Mouse (Mus musculus): ENCODE data around the gene Prickle1. TPM values are rescaled to one million over a fixed set of nuclear protein-coding genes. Genes with fewer than 3 reads are reported as not detected.

Prickle1 gene
- polyA plus RNA-seq, 1 experiment from 2014 or later, result 30.3 TPM

DNA sequence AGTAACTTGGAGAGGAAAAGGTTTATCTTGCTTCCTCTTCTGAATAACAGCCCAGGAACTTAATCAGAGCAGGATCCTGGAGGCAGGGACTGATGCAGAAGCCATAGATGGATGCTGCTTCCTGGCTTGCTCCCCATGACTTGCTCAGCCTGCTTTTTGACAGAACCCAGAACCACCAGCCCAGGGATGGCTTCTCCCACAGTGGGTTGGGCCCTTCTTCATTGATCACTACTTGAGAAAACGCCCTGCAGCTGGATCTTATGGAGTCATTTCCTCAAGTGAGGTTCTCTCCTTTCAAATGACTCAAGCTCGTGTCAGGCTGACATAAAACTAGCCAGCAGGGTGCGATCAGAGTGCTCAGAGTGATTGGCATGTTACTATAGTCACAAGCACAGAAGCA lies 19.3 kb upstream of the Prickle1 start:
- ATAC-seq (ENCODE audit: extremely low read depth, insufficient number of reproducible peaks, low FRiP score, low TSS enrichment), result no peak
- no peak overlapping the region for H3K9ac ChIP-seq

GRCm38 (mm10) chr15:93613606-93614005 lies 17.9 kb upstream of the Prickle1 start:
- ATAC-seq (ENCODE audit: extremely low read depth, insufficient number of reproducible peaks, low FRiP score, low TSS enrichment), result no peak
- Histone ChIP-seq H3K9me3 (peaks cover 11% of the 10 kb centered on the region), H3K36me3 (no peaks in the 10 kb centered on the region), H3K27ac (replicated peaks) (no peak overlapping the region), H3K9ac (no peak overlapping the region), H3K4me2 (no peak overlapping the region), H3K4me1 (peaks cover 14% of the 10 kb centered on the region), H3K4me3 (no peak overlapping the region), H3K27me3 (replicated peaks) (no peaks in the 10 kb centered on the region)
- WGBS, result 63% methylated on average over 3 of the region's 3 CpGs

More for the DNA sequence above, 19.3 kb upstream of the Prickle1 start:
- Histone ChIP-seq H3K27me3 (replicated peaks) (no peaks in the 10 kb centered on the region), H3K9me3 (peaks cover 11% of the 10 kb centered on the region), H3K27ac (replicated peaks) (no peak overlapping the region), H3K4me2 (no peak overlapping the region), H3K4me1 (peaks cover 17% of the 10 kb centered on the region), H3K36me3 (no peaks in the 10 kb centered on the region), H3K4me3 (no peak overlapping the region)
- 79% methylated on average over 3 of the region's 3 CpGs for WGBS

- no peak overlapping the region for H3K4me2 ChIP-seq
- peaks cover 12% of the 10 kb centered on the region for H3K4me1 ChIP-seq
- no peak for ATAC-seq (ENCODE audit: extremely low read depth, insufficient number of reproducible peaks, low FRiP score, low TSS enrichment)
- no peaks in the 10 kb centered on the region for H3K27me3 ChIP-seq (replicated peaks)
- peaks cover 11% of the 10 kb centered on the region for H3K9me3 ChIP-seq
- no peak overlapping the region for H3K4me3 ChIP-seq
- no peaks in the 10 kb centered on the region for H3K36me3 ChIP-seq
- 87% methylated on average over 16 of the region's 16 CpGs for WGBS
- H3K27ac ChIP-seq (replicated peaks), result no peak overlapping the region
- no peak overlapping the region for H3K9ac ChIP-seq
Measured at GRCm38 (mm10) chr15:93611536-93612300, 16.0 kb upstream of the Prickle1 start.

GRCm38 (mm10) chr15:93610721-93611201 lies 15.1 kb upstream of the Prickle1 start:
- H3K9ac ChIP-seq, result peak overlapping the region; percentile 68
- WGBS, result 39% methylated on average over 19 of the region's 19 CpGs

DNA sequence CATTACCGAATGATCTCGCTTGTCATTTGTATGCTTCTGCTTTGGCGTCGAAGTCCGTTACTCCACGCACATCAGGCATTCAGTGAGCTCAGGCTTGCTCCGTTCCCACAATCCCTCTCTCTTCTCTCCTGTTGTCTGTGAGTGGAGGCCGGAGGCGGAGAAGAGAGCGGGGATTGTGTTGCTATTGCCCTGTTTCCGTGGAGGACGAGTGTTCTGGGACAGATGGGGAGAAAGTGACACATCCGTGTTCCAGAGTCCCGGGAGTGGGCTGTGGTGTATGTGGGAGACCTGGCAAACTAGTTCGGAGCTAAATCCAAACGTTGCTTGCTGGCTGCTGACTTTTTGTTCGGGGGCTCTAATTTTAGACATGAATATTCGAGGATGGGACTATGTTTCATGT lies 14.6 kb upstream of the Prickle1 start:
- H3K27me3 ChIP-seq (replicated peaks), result no peaks in the 10 kb centered on the region
- no peaks in the 10 kb centered on the region for H3K36me3 ChIP-seq
- H3K9me3 ChIP-seq, result peaks cover 5% of the 10 kb centered on the region
- 0 out of 2 replicates have a peak overlapping the region, but pooled peaks have one; percentile 46 for H3K4me2 ChIP-seq
- WGBS, result 82% methylated on average over 18 of the region's 18 CpGs
- ATAC-seq (ENCODE audit: extremely low read depth, insufficient number of reproducible peaks, low FRiP score, low TSS enrichment), result no peak
- H3K9ac ChIP-seq, result peak overlapping the region; percentile 68; the same call in 1 of the 2 replicates
- peak overlapping the region; percentile 50; the same call in 1 of the 2 replicates for H3K27ac ChIP-seq (replicated peaks)
- peaks cover 12% of the 10 kb centered on the region for H3K4me1 ChIP-seq
- H3K4me3 ChIP-seq, result no peak overlapping the region

More at GRCm38 (mm10) chr15:93610721-93611201, 15.1 kb upstream of the Prickle1 start:
- H3K9me3 ChIP-seq, result peaks cover 10% of the 10 kb centered on the region
- H3K27ac ChIP-seq (replicated peaks), result peak overlapping the region; percentile 50; the same call in 1 of the 2 replicates
- peak overlapping the region; percentile 46 for H3K4me2 ChIP-seq
- H3K4me1 ChIP-seq, result peaks cover 12% of the 10 kb centered on the region
- no peak for ATAC-seq (ENCODE audit: extremely low read depth, insufficient number of reproducible peaks, low FRiP score, low TSS enrichment)
- H3K27me3 ChIP-seq (replicated peaks), result no peaks in the 10 kb centered on the region
- H3K36me3 ChIP-seq, result no peaks in the 10 kb centered on the region
- H3K4me3 ChIP-seq, result 0 out of 2 replicates have a peak overlapping the region, but pooled peaks have one; percentile 5

- no peak overlapping the region for H3K4me2 ChIP-seq
Measured at GRCm38 (mm10) chr15:93602850-93603249, 7.2 kb upstream of the Prickle1 start.

DNA sequence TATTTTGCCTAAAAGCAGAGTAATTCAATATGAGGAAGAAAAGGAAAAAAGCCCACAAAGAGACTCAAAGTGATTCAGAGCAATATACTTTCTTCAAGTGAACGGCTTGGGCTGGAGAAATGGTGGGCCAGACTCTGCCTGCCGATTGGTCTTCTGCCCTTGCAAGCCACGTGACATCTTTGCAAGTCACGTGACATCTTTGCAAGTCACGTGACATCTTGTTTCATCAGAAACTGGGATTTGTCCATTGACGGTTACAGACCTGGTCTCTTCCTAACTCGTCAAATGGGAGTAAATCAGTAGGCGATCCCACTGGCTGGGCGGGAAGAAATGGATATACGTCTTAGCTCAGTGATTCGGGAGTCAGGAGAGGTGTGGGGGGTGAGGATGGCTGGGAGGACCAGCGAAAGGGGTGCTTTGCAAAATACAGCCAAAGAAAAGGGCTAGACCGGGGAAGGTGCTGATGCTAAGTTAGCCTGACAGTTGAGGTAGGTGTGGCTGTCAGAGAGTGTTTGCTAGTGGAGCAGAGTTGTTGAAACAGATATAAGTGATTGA lies 5.8 kb upstream of the Prickle1 start:
- Histone ChIP-seq H3K9me3 (no peaks in the 10 kb centered on the region), H3K4me2 (no peak overlapping the region), H3K27ac (replicated peaks) (no peak overlapping the region), H3K4me1 (peaks cover 6% of the 10 kb centered on the region), H3K27me3 (replicated peaks) (no peaks in the 10 kb centered on the region), H3K4me3 (no peak overlapping the region), H3K9ac (no peak overlapping the region), H3K36me3 (no peaks in the 10 kb centered on the region)
- ATAC-seq (ENCODE audit: extremely low read depth, insufficient number of reproducible peaks, low FRiP score, low TSS enrichment), result no peak
- 90% methylated on average over 13 of the region's 13 CpGs for WGBS

More at GRCm38 (mm10) chr15:93602850-93603249, 7.2 kb upstream of the Prickle1 start:
- Histone ChIP-seq H3K9me3 (no peaks in the 10 kb centered on the region), H3K27me3 (replicated peaks) (no peaks in the 10 kb centered on the region), H3K4me1 (no peaks in the 10 kb centered on the region), H3K4me3 (no peak overlapping the region), H3K9ac (no peak overlapping the region), H3K36me3 (no peaks in the 10 kb centered on the region), H3K27ac (replicated peaks) (no peak overlapping the region)
- no peak for ATAC-seq (ENCODE audit: extremely low read depth, insufficient number of reproducible peaks, low FRiP score, low TSS enrichment)
- WGBS, result 79% methylated on average over 6 of the region's 6 CpGs

DNA sequence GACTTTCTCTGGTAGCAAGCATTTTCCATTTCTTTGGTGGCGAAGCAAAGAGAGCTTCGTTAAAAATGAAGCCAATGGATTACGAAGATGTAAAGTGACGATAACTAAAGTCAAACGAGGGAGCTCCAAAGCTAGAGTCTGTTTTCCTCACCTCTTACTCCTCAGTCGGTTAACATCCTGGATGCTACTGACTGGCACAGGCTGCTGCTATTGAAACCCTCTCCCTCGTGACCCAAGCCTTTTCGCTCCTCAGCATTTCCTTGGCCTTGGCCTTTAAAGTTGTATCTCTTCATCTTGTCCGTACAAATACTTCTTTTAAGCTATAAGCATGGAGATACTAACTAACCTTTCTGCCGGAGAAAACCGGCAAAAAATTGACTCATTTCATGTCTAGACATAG lies 1.3 kb upstream of the Prickle1 start:
- H3K27ac ChIP-seq (replicated peaks), result peak overlapping the region; percentile 85; the same call in 1 of the 2 replicates

GRCm38 (mm10) chr15:93596285-93596684 lies 594 bp upstream of the Prickle1 start:
- Histone ChIP-seq H3K36me3 (no peaks in the 10 kb centered on the region), H3K4me1 (peaks cover 40% of the 10 kb centered on the region), H3K27me3 (replicated peaks) (no peaks in the 10 kb centered on the region), H3K4me2 (peak overlapping the region; percentile 92), H3K4me3 (peak overlapping the region; percentile 98), H3K9me3 (no peaks in the 10 kb centered on the region), H3K27ac (replicated peaks) (peak overlapping the region; percentile 85), H3K9ac (peak overlapping the region; percentile 99)
- 0% methylated on average over 11 of the region's 11 CpGs for WGBS
- 0 out of 2 replicates have a peak, but pooled peaks have one; percentile 21 for ATAC-seq (ENCODE audit: extremely low read depth, insufficient number of reproducible peaks, low FRiP score, low TSS enrichment)

More for the DNA sequence above, 1.3 kb upstream of the Prickle1 start:
- Histone ChIP-seq H3K36me3 (no peaks in the 10 kb centered on the region), H3K27me3 (replicated peaks) (no peaks in the 10 kb centered on the region), H3K4me3 (peak overlapping the region; percentile 98), H3K4me1 (peaks cover 33% of the 10 kb centered on the region), H3K9me3 (no peaks in the 10 kb centered on the region), H3K9ac (peak overlapping the region; percentile 99), H3K4me2 (peak overlapping the region; percentile 92)
- no peak for ATAC-seq (ENCODE audit: extremely low read depth, insufficient number of reproducible peaks, low FRiP score, low TSS enrichment)
- 65% methylated on average over 11 of the region's 11 CpGs for WGBS

GRCm38 (mm10) chr15:93594888-93595698 lies 598 bp downstream of the Prickle1 start:
- Histone ChIP-seq H3K27ac (replicated peaks) (peak overlapping the region; percentile 97), H3K27me3 (replicated peaks) (no peaks in the 10 kb centered on the region), H3K9me3 (no peaks in the 10 kb centered on the region), H3K4me3 (peak overlapping the region; percentile 98), H3K4me1 (peaks cover 52% of the 10 kb centered on the region), H3K9ac (peak overlapping the region; percentile 99), H3K36me3 (no peaks in the 10 kb centered on the region), H3K4me2 (peak overlapping the region; percentile 92)
- WGBS, result under 1% methylated on average over 63 of the region's 64 CpGs
- ATAC-seq (ENCODE audit: extremely low read depth, insufficient number of reproducible peaks, low FRiP score, low TSS enrichment), result peak; percentile 33; the same call in 1 of the 2 replicates
